Mouse (Mus musculus): ENCODE results near the gene Celsr1. TPM values are rescaled to one million over a fixed set of nuclear protein-coding genes. Genes with fewer than 3 reads are reported as not detected.
"Not testable (repeated sequence)": the region's sequence is repeated elsewhere in the genome, so short reads cannot be mapped to it uniquely, and the experiment has no call there.

Celsr1 gene
- polyA plus RNA-seq, 1 experiment from 2014 or later: 2.7 TPM

- no peaks in the 10 kb centered on the region for H3K9me3 ChIP-seq
- H3K4me3 ChIP-seq (replicated peaks): no peak overlapping the region
- H3K9ac ChIP-seq (replicated peaks): 0 out of 2 replicates have a peak overlapping the region, but pooled peaks have one; percentile 14
- no peak for ATAC-seq
- no peak overlapping the region for H3K27ac ChIP-seq
- no peak overlapping the region for H3K4me2 ChIP-seq (replicated peaks)
- H3K4me1 ChIP-seq (replicated peaks): 0 out of 2 replicates have a peak, but pooled peaks cover 9% of the 10 kb centered on the region
- H3K27me3 ChIP-seq: no peaks in the 10 kb centered on the region
- WGBS: 90% methylated on average over 7 of the region's 7 CpGs
- H3K36me3 ChIP-seq: peaks cover 90% of the 10 kb centered on the region
Observed at GRCm38 (mm10) chr15:85893871-85894270, 139.7 kb downstream of the Celsr1 start.

- Histone ChIP-seq H3K9ac (replicated peaks) (0 out of 2 replicates have a peak overlapping the region, but pooled peaks have one; percentile 2), H3K9me3 (no peaks in the 10 kb centered on the region), H3K4me1 (replicated peaks) (0 out of 2 replicates have a peak, but pooled peaks cover 9% of the 10 kb centered on the region), H3K4me2 (replicated peaks) (no peak overlapping the region), H3K27me3 (no peaks in the 10 kb centered on the region), H3K36me3 (peaks cover 90% of the 10 kb centered on the region), H3K4me3 (replicated peaks) (no peak overlapping the region), H3K27ac (peak overlapping the region; percentile 57)
- ATAC-seq: peak; percentile 64
- WGBS: 64% methylated on average over 13 of the region's 13 CpGs
Observed at GRCm38 (mm10) chr15:85892498-85893118, 141.0 kb downstream of the Celsr1 start.

- Histone ChIP-seq H3K9me3 (no peaks in the 10 kb centered on the region), H3K9ac (replicated peaks) (no peak overlapping the region), H3K4me3 (replicated peaks) (no peak overlapping the region), H3K27me3 (no peaks in the 10 kb centered on the region), H3K4me2 (replicated peaks) (no peak overlapping the region), H3K36me3 (peaks cover 86% of the 10 kb centered on the region), H3K4me1 (replicated peaks) (0 out of 2 replicates have a peak, but pooled peaks cover 9% of the 10 kb centered on the region), H3K27ac (peak overlapping the region; percentile 57; the same call in 1 of the 2 replicates)
- no peak for ATAC-seq
- 82% methylated on average over 10 of the region's 10 CpGs for WGBS
Observed at GRCm38 (mm10) chr15:85891971-85892370, 141.6 kb downstream of the Celsr1 start.

- Histone ChIP-seq H3K4me3 (replicated peaks) (no peak overlapping the region), H3K36me3 (peaks cover 88% of the 10 kb centered on the region), H3K4me1 (replicated peaks) (0 out of 2 replicates have a peak, but pooled peaks cover 9% of the 10 kb centered on the region), H3K27ac (no peak overlapping the region), H3K9me3 (no peaks in the 10 kb centered on the region), H3K27me3 (no peaks in the 10 kb centered on the region), H3K4me2 (replicated peaks) (no peak overlapping the region), H3K9ac (replicated peaks) (no peak overlapping the region)
- no peak for ATAC-seq
- WGBS: 91% methylated on average over 4 of the region's 4 CpGs
Observed at GRCm38 (mm10) chr15:85889235-85889634, 144.3 kb downstream of the Celsr1 start.

- peaks cover 4% of the 10 kb centered on the region; the same call in 1 of the 2 replicates for H3K4me1 ChIP-seq (replicated peaks)
- H3K9me3 ChIP-seq: no peaks in the 10 kb centered on the region
- ATAC-seq: no peak
- H3K4me3 ChIP-seq (replicated peaks): no peak overlapping the region
- peaks cover 73% of the 10 kb centered on the region for H3K36me3 ChIP-seq
- H3K27ac ChIP-seq: no peak overlapping the region
- no peaks in the 10 kb centered on the region for H3K27me3 ChIP-seq
- no peak overlapping the region for H3K4me2 ChIP-seq (replicated peaks)
- no peak overlapping the region for H3K9ac ChIP-seq (replicated peaks)
- 86% methylated on average over 5 of the region's 5 CpGs for WGBS
Observed at GRCm38 (mm10) chr15:85885606-85886005, 148.0 kb downstream of the Celsr1 start.

- WGBS: 1% methylated on average over 18 of the region's 18 CpGs
- ATAC-seq: peak; percentile 27
Observed at GRCm38 (mm10) chr15:85879498-85879895, 154.1 kb downstream of the Celsr1 start.

GRCm38 (mm10) chr15:85878848-85879497 is 154.6 kb downstream of the Celsr1 start, which contains the start of gene Trmu:
Gene Trmu, plus strand, starts transcription at chr15:85879312.
- Histone ChIP-seq H3K36me3 (peaks cover 36% of the 10 kb centered on the region), H3K27ac (peak within 1 kb of the TSS; percentile 86), H3K4me2 (replicated peaks) (peak within 1 kb of the TSS; percentile 94), H3K4me1 (replicated peaks) (peaks cover 27% of the 10 kb centered on the region), H3K4me3 (replicated peaks) (peak within 1 kb of the TSS; percentile 78), H3K27me3 (no peaks in the 10 kb centered on the region), H3K9me3 (no peaks in the 10 kb centered on the region), H3K9ac (replicated peaks) (peak within 1 kb of the TSS; percentile 86)
- WGBS: under 1% methylated on average over 44 of the region's 50 CpGs
- peak; percentile 98 for ATAC-seq

More at GRCm38 (mm10) chr15:85879498-85879895, 154.1 kb downstream of the Celsr1 start:
- H3K9me3 ChIP-seq: no peaks in the 10 kb centered on the region
- H3K4me2 ChIP-seq (replicated peaks): peak overlapping the region; percentile 94
- no peaks in the 10 kb centered on the region for H3K27me3 ChIP-seq
- H3K27ac ChIP-seq: peak overlapping the region; percentile 86
- H3K4me3 ChIP-seq (replicated peaks): peak overlapping the region; percentile 78
- peaks cover 27% of the 10 kb centered on the region for H3K4me1 ChIP-seq (replicated peaks)
- H3K9ac ChIP-seq (replicated peaks): peak overlapping the region; percentile 86
- peaks cover 37% of the 10 kb centered on the region for H3K36me3 ChIP-seq

- no peak overlapping the region for H3K4me2 ChIP-seq (replicated peaks)
- H3K4me1 ChIP-seq (replicated peaks): peaks cover 27% of the 10 kb centered on the region
- 94% methylated on average over 7 of the region's 7 CpGs for WGBS
- H3K9me3 ChIP-seq: no peaks in the 10 kb centered on the region
- H3K27me3 ChIP-seq: no peaks in the 10 kb centered on the region
- H3K36me3 ChIP-seq: peaks cover 34% of the 10 kb centered on the region
- H3K27ac ChIP-seq: no peak overlapping the region
- no peak for ATAC-seq
- H3K4me3 ChIP-seq (replicated peaks): no peak overlapping the region
- no peak overlapping the region for H3K9ac ChIP-seq (replicated peaks)
Observed at GRCm38 (mm10) chr15:85877336-85877735, 156.2 kb downstream of the Celsr1 start.

- Histone ChIP-seq H3K36me3 (peaks cover 78% of the 10 kb centered on the region), H3K9ac (replicated peaks) (no peak overlapping the region), H3K9me3 (no peaks in the 10 kb centered on the region), H3K4me2 (replicated peaks) (no peak overlapping the region), H3K4me1 (replicated peaks) (no peaks in the 10 kb centered on the region), H3K27me3 (no peaks in the 10 kb centered on the region), H3K27ac (no peak overlapping the region), H3K4me3 (replicated peaks) (no peak overlapping the region)
- 51% methylated on average over 6 of the region's 6 CpGs for WGBS
- 0 out of 2 replicates have a peak, but pooled peaks have one; percentile 48 for ATAC-seq
Observed at GRCm38 (mm10) chr15:85867696-85868095, 165.9 kb downstream of the Celsr1 start.

GRCm38 (mm10) chr15:85865913-85866312 is 167.7 kb downstream of the Celsr1 start:
- H3K27ac ChIP-seq; H3K4me1 ChIP-seq (replicated peaks); H3K9me3 ChIP-seq; H3K4me3 ChIP-seq (replicated peaks); H3K27me3 ChIP-seq; H3K9ac ChIP-seq (replicated peaks); H3K4me2 ChIP-seq (replicated peaks); ATAC-seq: not testable (repeated sequence)
- 94% methylated on average over 7 of the region's 7 CpGs for WGBS
- H3K36me3 ChIP-seq: peaks cover 68% of the 10 kb centered on the region

- WGBS: under 1% methylated on average over 42 of the region's 42 CpGs
- H3K27ac ChIP-seq: peak within 1 kb of the TSS; percentile 80
- peak; percentile 99 for ATAC-seq
- H3K36me3 ChIP-seq: peaks cover 26% of the 10 kb centered on the region
- H3K4me1 ChIP-seq (replicated peaks): peaks cover 26% of the 10 kb centered on the region
- H3K27me3 ChIP-seq: no peaks in the 10 kb centered on the region
- H3K9ac ChIP-seq (replicated peaks): peak within 1 kb of the TSS; percentile 87
- H3K9me3 ChIP-seq: no peaks in the 10 kb centered on the region
- peak within 1 kb of the TSS; percentile 85 for H3K4me2 ChIP-seq (replicated peaks)
- peak within 1 kb of the TSS; percentile 63 for H3K4me3 ChIP-seq (replicated peaks)
Observed at GRCm38 (mm10) chr15:85859490-85860031, 174.0 kb downstream of the Celsr1 start, which contains the start of gene Gtse1. Gene Gtse1, plus strand, starts transcription at chr15:85859745.

GRCm38 (mm10) chr15:85858980-85859489 is 174.5 kb downstream of the Celsr1 start:
- H3K9ac ChIP-seq (replicated peaks): peak overlapping the region; percentile 87
- H3K4me1 ChIP-seq (replicated peaks): peaks cover 26% of the 10 kb centered on the region
- no peaks in the 10 kb centered on the region for H3K9me3 ChIP-seq
- 5% methylated on average over 15 of the region's 15 CpGs for WGBS
- H3K4me3 ChIP-seq (replicated peaks): peak overlapping the region; percentile 63
- peak; percentile 51 for ATAC-seq
- peak overlapping the region; percentile 85 for H3K4me2 ChIP-seq (replicated peaks)
- H3K27ac ChIP-seq: peak overlapping the region; percentile 80
- no peaks in the 10 kb centered on the region for H3K27me3 ChIP-seq
- peaks cover 21% of the 10 kb centered on the region for H3K36me3 ChIP-seq

Data from midbrain, embryonic 13.5 days (tissue).